Mouse (Mus musculus) kidney, adult 2 months (tissue): ENCODE measurements around the gene Abhd12b.

Experiments
- CTCF ChIP-seq: fragments of 200-500 bp; conservative IDR thresholded peaks from 2 replicates; pipeline ENCODE4 v1.5.1; 2011; ENCODE audit warnings: low read depth, mild to moderate bottlenecking, control low read depth, low read length, moderate library complexity, mixed read lengths; ENCODE audit not compliant: insufficient read depth, insufficient read length
- POLR2A ChIP-seq: fragments of 200-500 bp; IDR thresholded peaks from one replicate; pipeline ENCODE4 v1.6.1; 2011; ENCODE audit warnings: low read depth, low read length, control low read depth

DNA sequence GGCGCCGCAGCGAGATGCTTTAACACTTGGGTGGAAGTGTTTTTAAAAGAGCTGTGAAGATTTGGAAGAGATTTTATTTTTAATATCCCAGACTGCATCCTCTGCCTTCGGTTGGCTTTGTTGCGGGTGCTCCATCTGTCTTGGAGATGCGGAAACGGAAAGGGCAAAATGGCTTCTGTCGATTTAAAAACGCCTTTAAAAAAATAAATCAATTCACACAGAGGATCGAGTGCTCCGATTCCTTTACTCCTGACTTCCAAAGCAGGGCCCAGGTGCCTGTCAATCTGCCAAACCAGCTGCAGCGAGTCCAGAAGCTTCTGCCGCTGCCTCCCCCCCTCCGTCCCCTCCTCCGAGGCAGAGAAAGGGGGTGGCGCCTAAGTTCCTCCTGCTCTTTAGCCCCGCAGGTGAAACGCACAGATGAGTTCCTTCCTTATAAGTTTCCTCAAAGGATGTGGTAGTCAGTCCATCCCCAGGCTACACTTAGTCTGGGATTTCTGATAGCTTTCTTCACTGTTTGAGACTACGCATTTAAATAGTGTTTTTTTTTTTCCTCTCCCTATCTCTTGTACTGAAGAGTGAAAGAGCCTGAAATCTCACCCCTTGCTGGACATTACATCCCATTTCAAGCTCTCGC lies 22.8 kb upstream of the Abhd12b start:
- TF ChIP-seq CTCF (no peak), POLR2A (no peak)
